Mouse (Mus musculus) heart, adult 8-10 months (tissue): Measurements from ENCODE around the gene Txndc8. TPM values are rescaled to one million over a fixed set of nuclear protein-coding genes. Genes with fewer than 3 reads are reported as not detected.

Experiments used
- DNase-seq: peaks from one replicate; pipeline ENCODE4 v3.0.0; 2022; ENCODE audit warnings: low spot score
- total RNA-seq, 4 experiments: library from RNA; stranded (reverse); gene quantifications; 2 replicates each; pipeline ENCODE4 v1.2.4; 2022

Gene Txndc8
- not detected for total RNA-seq

- no peak for DNase-seq
Observed at GRCm38 (mm10) chr4:58009024-58009423, at the start of gene Txndc8. Txndc8 (minus strand) TSS chr4:58009124.

GRCm38 (mm10) chr4:58055653-58056052, 46.7 kb upstream of the Txndc8 start:
- peak; percentile 5 for DNase-seq

- peak; percentile 8 for DNase-seq
Observed at GRCm38 (mm10) chr4:58054441-58054840, 45.5 kb upstream of the Txndc8 start.

GRCm38 (mm10) chr4:58050746-58051145, 41.8 kb upstream of the Txndc8 start:
- no peak for DNase-seq

- no peak for DNase-seq
Observed at GRCm38 (mm10) chr4:58050276-58050675, 41.4 kb upstream of the Txndc8 start.

- no peak for DNase-seq
Observed at GRCm38 (mm10) chr4:58044833-58045232, 35.9 kb upstream of the Txndc8 start.

- DNase-seq = no peak
Observed at GRCm38 (mm10) chr4:58044356-58044755, 35.4 kb upstream of the Txndc8 start.

- DNase-seq = no peak
Observed at GRCm38 (mm10) chr4:58040093-58040492, 31.2 kb upstream of the Txndc8 start.

- DNase-seq = no peak
Observed at GRCm38 (mm10) chr4:58037096-58037705, 28.3 kb upstream of the Txndc8 start.

GRCm38 (mm10) chr4:58034663-58035062, 25.7 kb upstream of the Txndc8 start:
- no peak for DNase-seq

GRCm38 (mm10) chr4:58032714-58033113, 23.8 kb upstream of the Txndc8 start:
- DNase-seq = no peak

GRCm38 (mm10) chr4:58003501-58003900, 5.4 kb downstream of the Txndc8 start:
- DNase-seq = no peak

- DNase-seq = no peak
Observed at GRCm38 (mm10) chr4:57991425-57991824, 17.5 kb downstream of the Txndc8 start.

- DNase-seq = no peak
Observed at GRCm38 (mm10) chr4:57974400-57975117, 34.4 kb downstream of the Txndc8 start.

GRCm38 (mm10) chr4:57973592-57974268, 35.2 kb downstream of the Txndc8 start:
- DNase-seq = no peak

GRCm38 (mm10) chr4:57970285-57970684, 38.6 kb downstream of the Txndc8 start:
- no peak for DNase-seq

- no peak for DNase-seq
Observed at GRCm38 (mm10) chr4:57967195-57967594, 41.7 kb downstream of the Txndc8 start.

GRCm38 (mm10) chr4:57965516-57965915, 43.4 kb downstream of the Txndc8 start:
- DNase-seq = no peak

GRCm38 (mm10) chr4:57964143-57964542, 44.8 kb downstream of the Txndc8 start:
- no peak for DNase-seq

- no peak for DNase-seq
Observed at GRCm38 (mm10) chr4:57959056-57959455, 49.9 kb downstream of the Txndc8 start.

GRCm38 (mm10) chr4:57958098-57958497, 50.8 kb downstream of the Txndc8 start:
- no peak for DNase-seq

- DNase-seq = no peak
Observed at GRCm38 (mm10) chr4:57957200-57958085, 51.5 kb downstream of the Txndc8 start.
